Mouse (Mus musculus) adipocyte (in vitro differentiated cells): Measurements from ENCODE around the gene Edem3.
A peak's percentile ranks its signal among the peaks of the same experiment; 100 is the strongest.
"Not testable (repeated sequence)": the region's sequence is repeated elsewhere in the genome, so short reads cannot be mapped to it uniquely, and the experiment has no call there.

Source experiments
- DNase-seq: peaks from one replicate; pipeline ENCODE4 v3.0.0-alpha.2; 2016; ENCODE audit warnings: low spot score

The Edem3 gene

GRCm38 (mm10) chr1:151810628-151811421, 55.7 kb downstream of the Edem3 start:
- DNase-seq: no peak

DNA sequence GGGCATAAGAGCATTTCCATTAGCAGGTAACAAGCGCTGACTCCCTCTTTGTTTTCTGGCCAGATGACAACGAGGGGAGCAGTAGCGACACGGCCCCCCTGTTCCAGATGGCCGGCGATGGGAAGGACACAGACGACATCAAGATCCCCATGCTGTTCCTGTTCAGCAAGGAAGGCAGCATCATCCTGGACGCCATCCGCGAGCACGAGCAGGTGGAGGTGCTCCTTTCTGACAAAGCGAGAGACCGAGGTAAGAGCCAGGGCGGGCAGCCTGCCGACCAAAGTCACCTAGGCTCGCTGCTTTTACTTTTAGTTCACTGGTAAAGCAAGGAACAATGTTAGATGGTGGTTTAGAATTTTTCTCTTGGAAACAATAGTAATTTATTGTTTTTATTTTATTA, 56.3 kb downstream of the Edem3 start:
- DNase-seq: no peak

DNA sequence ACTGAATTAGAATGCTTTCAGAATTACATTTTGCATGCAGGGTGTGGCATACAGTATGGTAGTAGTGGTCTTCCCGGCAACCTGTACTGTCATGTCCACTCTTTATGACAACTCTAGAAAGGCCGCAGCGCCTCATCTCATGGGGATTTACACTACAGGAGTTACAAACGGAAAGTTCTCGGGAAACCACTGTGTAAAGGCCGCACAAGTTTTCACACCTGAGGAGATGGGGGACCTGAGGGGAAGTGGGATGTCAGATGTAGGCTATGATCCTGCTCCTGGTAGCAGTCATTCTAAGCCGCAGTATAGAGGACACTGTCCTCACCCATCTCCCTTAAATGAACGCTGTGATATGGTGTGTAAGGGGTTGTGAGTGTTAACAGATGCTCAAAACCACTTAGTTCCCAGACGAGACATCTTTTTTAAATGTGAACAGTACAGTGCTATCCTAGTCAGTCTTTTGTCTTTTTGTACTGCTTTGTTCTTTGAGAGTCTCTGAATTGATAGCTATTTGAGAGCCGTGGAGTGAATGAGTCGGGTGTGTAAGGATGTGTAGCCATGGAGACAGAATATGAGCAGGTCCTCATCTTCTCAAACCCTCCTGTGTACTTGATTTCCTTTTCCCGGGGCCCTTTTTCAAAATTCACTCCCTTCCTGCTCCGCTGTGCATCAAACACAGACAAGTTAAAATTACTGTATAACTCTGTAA, 57.0 kb downstream of the Edem3 start:
- no peak for DNase-seq

DNA sequence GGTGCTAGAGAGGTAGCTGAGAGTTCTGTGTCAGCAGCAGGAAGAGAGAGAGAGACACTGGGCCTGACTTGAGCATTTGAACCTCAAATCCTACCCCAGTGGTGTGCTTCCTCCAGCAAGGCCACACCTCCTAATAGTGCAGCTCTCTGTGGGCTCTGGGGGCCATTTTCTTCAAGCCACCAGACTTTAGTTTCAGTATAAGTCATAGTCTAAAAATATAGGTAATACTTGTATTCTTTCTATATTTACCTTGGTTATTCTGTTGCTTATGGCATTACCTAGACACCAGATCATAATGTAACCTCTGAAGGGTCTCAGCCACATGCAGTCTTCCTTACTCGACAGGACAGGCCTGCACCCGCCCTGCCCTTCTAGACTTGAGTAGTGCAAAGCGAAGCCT, 60.9 kb downstream of the Edem3 start:
- no peak for DNase-seq

DNA sequence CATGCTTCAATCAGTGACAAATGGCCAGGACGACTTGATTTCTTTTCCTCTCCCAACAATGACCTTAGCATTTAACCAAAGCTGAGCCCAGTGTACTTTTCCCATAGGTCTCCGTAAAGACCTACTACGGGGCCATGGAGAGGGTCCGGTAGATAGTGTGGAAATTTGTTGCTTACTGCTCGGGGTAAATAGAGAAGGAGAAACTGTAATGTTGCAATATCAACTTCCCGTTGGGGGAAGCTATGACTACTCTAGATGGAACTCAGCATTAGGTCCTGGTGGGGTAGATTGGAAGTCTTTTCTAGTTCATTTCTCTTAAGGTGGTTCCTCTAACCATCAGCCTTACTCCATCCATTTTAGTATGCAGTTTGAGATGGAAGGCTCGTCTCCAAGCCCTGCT, 64.0 kb downstream of the Edem3 start:
- no peak for DNase-seq

GRCm38 (mm10) chr1:151820457-151820856, 65.3 kb downstream of the Edem3 start:
- DNase-seq: peak; percentile 90

GRCm38 (mm10) chr1:151825065-151825464, 69.9 kb downstream of the Edem3 start:
- DNase-seq: no peak

- DNase-seq: no peak
These were observed 76.6 kb downstream of the Edem3 start for GRCm38 (mm10) chr1:151831791-151832190.

DNA sequence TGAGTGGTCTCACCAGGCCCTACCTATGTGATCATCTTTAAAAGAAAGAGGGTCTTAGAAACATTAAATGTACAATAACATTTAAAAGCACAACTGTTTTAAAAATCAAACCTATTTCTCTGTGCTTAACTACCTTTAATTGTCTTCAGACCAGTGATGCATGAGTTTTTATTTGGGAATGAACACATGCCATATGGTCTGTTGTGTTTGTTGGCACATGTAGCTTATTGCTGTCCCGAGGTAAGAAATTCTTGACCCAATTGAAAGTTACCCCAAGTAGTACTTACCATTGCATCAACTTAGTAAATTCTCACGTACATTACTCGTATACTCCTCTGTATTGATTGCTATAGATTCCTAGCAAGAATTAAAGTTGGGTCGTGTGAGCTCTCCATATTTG, 80.1 kb downstream of the Edem3 start:
- DNase-seq: no peak

- not testable (repeated sequence) for DNase-seq
These were observed 85.2 kb downstream of the Edem3 start for GRCm38 (mm10) chr1:151840345-151840744.

DNA sequence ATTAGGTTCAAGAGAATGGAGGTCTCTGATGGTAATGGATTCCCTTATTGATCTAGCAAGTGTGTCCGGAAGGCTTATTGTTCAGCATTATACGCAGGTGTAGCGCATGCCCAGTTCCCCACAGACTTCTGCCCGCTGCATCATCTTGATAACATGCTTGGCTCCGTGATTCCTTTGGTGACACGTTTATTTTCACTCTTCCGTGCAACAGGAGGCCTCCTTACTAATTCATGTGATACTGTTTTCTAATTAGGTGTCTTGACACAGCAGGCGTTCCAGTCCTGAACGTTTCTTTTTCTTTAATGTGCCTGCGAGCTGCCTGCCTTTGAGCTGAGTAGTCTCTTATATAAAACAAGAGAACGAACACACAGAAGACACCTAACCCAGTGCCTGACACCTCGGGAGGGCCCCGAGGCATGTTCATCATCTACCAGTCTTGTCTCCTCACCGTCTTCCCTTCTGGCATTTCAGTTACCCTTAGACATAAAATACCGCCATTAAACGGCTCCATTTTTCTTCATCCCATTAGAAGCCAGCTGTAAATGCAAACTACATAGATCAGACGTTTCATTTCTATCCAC, 90.2 kb downstream of the Edem3 start:
- no peak for DNase-seq

- DNase-seq: no peak
These were observed 91.0 kb downstream of the Edem3 start for GRCm38 (mm10) chr1:151845926-151846782.

GRCm38 (mm10) chr1:151848286-151848685, 93.1 kb downstream of the Edem3 start:
- DNase-seq: no peak

GRCm38 (mm10) chr1:151849993-151850608, 94.9 kb downstream of the Edem3 start:
- DNase-seq: no peak

GRCm38 (mm10) chr1:151851051-151851848, 96.1 kb downstream of the Edem3 start:
- DNase-seq: no peak

DNA sequence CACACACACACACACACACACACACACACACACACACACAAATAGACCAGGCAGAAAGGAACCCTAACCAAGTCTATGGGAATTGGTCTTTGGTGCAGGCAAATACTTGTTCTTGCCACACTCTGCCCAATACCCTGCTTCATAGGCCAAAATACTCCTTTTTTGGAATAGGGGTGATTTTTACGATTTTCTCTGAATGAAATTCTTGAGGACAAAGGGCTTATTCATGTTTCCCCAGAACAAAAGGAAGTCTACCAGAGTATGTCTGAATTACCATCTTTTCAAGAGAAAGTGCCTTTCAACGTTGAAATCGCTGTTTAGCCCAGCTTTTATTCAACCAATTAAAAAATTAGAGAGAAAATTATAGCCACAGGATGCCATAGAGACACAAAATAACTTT, 96.8 kb downstream of the Edem3 start:
- DNase-seq: no peak

DNA sequence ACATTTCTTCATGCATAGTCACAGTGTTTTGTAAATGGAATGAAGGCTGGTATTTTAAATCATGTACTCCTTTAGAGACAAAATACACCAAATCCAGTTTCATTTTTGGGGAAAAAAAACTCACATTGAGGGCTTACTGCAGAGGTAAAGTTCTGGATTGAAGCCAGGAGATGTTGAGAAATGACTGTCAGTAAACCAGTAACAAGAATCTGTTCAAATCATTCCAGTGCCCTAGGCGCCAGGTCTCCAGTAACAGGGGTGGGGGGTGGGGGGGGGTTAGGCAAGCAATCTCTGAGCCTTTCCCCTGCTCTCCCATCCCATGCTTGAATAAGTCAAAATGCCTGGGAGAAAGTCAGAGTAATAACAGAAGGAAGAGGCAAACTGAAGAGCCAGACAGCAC, 100.4 kb downstream of the Edem3 start:
- DNase-seq: no peak

DNA sequence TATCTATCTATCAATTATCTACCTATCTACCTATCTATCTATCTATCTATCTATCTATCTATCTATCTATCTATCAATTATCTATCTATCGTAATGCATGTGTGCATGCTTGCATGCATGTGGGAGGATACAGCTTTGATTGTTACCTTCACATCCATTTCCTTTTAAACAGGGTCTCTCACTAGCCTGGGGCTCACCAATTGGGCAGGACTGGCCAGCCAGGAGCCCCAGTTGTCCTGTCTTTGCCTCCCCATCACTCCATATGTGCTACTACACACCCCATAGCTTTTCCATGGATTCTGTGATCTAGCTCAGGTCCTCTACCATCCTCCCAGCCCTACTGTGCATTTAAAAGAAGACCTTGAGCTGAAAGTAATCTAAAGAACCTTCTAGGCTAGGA, 103.3 kb downstream of the Edem3 start:
- DNase-seq: no peak

DNA sequence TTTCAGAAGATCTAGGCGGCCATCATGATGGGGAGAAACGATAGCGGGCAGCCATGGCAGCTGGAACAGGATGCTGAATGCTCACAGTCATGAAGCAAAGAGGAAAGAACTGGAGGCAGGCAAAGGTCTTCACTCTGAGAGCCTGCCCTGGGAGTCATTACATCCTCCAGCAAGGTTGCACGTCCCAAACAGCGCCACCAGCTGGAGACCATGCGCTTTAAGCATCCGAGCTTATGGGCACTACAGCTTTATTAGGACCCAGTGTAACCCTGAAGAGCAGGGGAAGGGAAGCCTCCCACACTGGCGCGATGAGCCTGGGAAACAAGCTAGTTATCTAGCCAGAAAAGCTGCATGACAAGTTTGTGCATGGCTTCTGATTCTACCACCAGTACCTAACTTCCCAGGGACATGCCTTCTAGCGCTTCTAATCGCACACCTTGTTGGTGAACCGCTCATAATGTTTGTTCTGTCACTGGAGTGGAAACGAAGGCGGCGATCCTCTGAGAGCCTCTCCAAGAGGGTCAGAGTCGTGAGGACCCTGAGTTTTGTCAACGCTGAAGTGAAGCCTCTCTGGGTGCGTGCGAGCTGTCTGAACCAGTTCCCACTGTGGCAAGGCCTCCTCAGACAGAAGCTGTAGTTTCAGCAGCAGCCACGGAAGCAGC, 106.3 kb downstream of the Edem3 start:
- DNase-seq: no peak

DNA sequence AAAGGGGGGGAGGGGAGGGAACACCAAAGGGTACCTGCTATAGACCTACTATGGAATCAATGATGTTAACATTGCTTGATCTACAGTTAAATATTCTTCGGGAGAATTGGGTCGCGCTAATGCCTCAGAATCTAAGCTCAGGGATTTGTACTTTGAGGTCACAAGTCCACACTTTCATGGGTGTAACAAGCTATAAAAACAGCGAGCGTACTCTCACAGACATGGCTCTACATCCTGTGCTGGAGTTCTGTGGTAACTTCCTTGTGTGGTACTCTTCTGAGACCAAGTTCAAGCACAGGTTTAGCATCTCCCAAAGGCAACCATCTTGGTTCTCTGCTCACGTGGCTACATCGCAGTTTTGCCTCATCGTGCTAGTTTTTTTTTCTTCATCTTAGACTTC, 106.9 kb downstream of the Edem3 start:
- DNase-seq: no peak
